Mouse (Mus musculus): ENCODE data around the gene Entpd1.

- TF ChIP-seq POLR2A (IDR thresholded peaks at IDR 0.05; ENCODE audit: borderline replicate concordance, insufficient read depth, low read length) = no peak
- TF ChIP-seq CTCF (IDR thresholded peaks at IDR 0.05; ENCODE audit: borderline replicate concordance, insufficient read depth, low read depth, low read length) = no peak
These were observed 86.1 kb downstream of the Entpd1 start for GRCm38 (mm10) chr19:40698103-40698853.
